Mouse (Mus musculus): Measurements from ENCODE around the gene Pnmt.

Pnmt gene

DNA sequence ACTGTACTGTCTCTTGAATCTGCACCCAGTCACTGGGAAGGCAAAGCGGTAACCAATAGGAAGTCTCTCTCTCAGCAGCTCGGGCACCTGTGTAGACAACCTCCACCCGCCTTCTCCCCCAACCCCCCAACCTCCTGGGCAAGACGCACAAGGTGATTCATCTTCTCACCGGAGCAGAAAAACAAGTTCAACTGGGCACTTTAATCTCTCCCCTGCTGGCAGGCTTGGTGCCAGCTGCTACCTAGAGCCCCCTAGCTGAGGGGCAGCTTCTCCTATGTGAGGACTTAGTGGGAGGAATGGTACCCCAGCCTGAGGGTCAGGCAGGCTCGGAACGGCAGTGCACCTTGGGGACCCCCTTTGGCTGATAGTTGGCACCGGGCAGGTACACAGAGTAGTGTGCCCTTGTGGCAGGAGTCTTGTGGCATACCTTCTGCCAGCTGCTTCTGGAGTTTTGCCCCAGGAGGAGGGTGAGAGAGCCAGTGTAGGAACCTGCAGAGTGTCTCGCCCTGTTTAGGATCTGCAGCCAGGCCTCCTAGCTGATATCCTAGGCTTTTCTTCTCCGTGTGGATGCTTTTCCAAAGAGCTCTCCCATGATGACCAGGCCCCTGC, 32.8 kb downstream of the Pnmt start:
- DNase-seq: no peak

GRCm38 (mm10) chr11:98426592-98426991, 40.3 kb downstream of the Pnmt start:
- no peak for DNase-seq

DNA sequence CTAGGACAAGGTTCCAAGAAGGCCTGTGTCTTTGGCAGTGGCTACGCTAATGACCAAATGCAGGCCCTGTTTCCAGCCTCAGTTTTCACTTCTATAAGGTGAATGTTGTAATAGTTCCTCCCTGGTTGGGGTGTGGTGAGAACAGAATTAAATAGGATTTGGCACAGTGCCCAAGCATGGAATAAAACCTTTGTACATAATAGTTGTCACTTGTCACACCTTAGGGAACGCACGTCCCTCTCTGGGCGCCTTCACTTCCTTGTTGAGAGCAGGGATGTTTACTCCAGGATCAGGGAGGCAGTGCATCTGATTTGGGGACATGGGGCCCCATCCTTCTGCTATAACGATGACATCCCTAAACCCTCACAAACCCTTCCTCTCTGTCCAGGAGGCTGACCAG, 42.2 kb downstream of the Pnmt start:
- no peak for DNase-seq

DNA sequence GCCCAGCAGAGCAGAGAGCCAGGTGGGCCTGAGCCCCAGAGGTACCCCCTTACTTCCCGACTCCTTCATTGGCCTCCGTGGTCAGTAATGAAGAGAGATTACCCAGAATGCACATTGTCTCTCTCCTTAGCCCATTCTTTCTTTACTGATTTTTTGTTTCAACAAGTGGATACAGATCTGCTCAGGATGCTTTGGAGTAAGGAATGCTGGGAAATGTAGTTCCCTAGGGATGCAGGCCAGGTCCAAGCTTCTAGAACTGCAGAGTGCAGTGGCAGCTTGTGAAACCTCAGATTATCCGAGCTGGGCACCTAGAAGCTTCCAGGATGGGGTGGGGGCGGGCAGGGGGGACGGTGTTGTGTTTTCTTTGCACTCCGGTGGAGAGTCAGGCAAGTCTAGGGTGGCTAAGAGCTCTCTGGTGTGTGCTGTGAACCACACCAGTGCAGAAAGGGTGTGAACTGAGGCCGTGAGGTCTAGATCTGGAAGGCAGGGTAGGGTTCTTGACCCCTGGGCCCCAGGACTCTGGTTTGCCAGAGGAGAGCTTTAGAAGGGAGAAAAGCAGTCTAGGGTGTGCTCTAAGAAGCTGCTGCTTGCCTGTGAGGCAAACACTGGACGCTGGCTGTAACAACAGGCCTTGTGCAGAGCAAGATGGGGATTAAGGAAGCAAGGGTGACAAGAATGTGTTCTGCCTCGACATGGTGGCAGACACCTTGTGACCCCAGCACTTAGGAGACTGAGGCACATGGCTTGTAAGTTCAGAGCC, 45.7 kb downstream of the Pnmt start:
- DNase-seq: no peak

DNA sequence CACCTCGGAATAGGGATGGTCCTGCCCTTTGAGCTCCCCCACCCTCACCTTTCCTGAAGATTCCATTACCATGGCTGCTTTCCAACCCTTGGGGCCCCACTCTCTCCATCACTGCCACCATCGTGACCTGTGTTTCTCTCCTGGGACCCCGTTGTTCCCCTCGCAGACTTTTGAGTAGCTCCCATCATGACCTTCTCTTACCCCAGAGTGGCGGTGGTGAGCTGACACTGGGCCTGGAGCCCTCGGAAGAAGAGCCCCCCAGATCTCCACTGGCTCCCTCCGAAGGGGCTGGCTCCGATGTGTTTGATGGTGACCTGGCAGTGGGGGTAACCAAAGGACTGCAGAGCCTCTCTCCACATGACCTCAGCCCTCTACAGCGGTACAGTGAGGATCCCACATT, 49.5 kb downstream of the Pnmt start:
- no peak for DNase-seq

DNA sequence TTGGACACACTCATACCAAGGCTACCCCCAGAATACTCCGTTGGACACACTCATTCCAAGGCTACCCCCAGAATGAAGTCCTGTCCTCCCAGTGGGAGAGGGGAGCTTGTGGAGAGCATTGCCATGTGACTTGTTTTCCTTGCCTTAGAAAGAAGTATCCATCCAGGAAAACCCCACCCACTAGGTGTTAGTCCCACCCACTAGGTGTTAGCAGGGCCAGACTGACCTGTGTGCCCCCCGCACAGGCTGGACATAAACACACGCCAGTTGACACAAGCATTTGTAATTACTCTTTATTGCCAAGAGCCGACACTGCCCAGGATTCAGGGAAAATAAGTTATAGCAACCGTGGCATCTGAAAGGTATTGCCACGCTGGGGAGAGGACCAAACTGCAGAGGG, 51.2 kb downstream of the Pnmt start:
- no peak for DNase-seq

All from cerebellum, postnatal 14 days (tissue).